Mouse (Mus musculus) adrenal gland, adult 2 months (tissue): ENCODE measurements around the gene Gpr37l1. TPM values are rescaled to one million over a fixed set of nuclear protein-coding genes. Genes with fewer than 3 reads are reported as not detected.
A peak's percentile ranks its signal among the peaks of the same experiment; 100 is the strongest.
"Not testable (repeated sequence)": the region's sequence is repeated elsewhere in the genome, so short reads cannot be mapped to it uniquely, and the experiment has no call there.

Experiments used
- DNase-seq: peaks from one replicate; pipeline ENCODE4 v3.0.0; 2021
- long read RNA-seq: library from polyadenylated mRNA; stranded (forward); transcript quantifications from one replicate; pipeline ENCODE4 v2.0.0, GENCODE M21; 2021
- polyA plus RNA-seq: library from polyadenylated mRNA; depleted of rRNA; stranded (reverse); fragments of >200 nt; gene quantifications from 2 replicates; pipeline ENCODE4 v1.2.3, GENCODE M21; 2012; rRNA removed
- total RNA-seq, 2 experiments: library from RNA; stranded (reverse); gene quantifications; 2 replicates each; pipeline ENCODE4 v1.2.3; 2021

Gpr37l1 gene
- total RNA-seq (1 to 10 TPM in 1 of 2 experiments, under 1 TPM in 1; 0.61 to 2.2 TPM), polyA plus RNA-seq (2.3 and 3.0 TPM in 2 replicates)
- long read RNA-seq, partial matches to known transcripts: 0 of 1 reads
- long read RNA-seq, other reads (novel, unspliced or antisense): 0 of 1 reads

- no peak for DNase-seq
Measured at GRCm38 (mm10) chr1:135167435-135167834, at the start of gene Gpr37l1. Gene Gpr37l1 (minus strand): TSS chr1:135167681.

- no peak for DNase-seq
Measured at GRCm38 (mm10) chr1:135213772-135214640, 46.5 kb upstream of the Gpr37l1 start.

DNA sequence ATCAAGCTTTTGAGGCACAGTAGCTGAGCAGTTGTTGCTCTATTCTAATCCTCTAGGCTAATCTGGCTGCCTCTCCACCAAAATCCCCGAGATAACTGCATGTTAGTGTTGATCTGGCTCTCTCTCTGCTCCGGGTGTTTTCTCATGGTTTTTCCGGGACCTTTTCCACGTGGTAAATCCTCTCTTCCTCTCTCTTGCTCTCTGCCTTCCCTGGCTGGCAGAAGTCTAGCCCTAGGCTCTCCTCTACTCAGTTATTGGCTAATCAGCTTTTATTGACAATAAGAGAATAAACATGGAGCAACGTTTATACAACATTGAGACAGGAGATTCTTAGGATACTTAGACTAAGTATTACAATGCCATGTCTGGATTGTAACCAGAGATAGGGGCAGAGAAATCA lies 42.9 kb upstream of the Gpr37l1 start:
- no peak for DNase-seq

GRCm38 (mm10) chr1:135208716-135209115 lies 41.2 kb upstream of the Gpr37l1 start:
- no peak for DNase-seq

- DNase-seq: peak; percentile 32
Measured at GRCm38 (mm10) chr1:135206586-135207339, 39.3 kb upstream of the Gpr37l1 start.

GRCm38 (mm10) chr1:135205257-135205656 lies 37.8 kb upstream of the Gpr37l1 start:
- DNase-seq: no peak

DNA sequence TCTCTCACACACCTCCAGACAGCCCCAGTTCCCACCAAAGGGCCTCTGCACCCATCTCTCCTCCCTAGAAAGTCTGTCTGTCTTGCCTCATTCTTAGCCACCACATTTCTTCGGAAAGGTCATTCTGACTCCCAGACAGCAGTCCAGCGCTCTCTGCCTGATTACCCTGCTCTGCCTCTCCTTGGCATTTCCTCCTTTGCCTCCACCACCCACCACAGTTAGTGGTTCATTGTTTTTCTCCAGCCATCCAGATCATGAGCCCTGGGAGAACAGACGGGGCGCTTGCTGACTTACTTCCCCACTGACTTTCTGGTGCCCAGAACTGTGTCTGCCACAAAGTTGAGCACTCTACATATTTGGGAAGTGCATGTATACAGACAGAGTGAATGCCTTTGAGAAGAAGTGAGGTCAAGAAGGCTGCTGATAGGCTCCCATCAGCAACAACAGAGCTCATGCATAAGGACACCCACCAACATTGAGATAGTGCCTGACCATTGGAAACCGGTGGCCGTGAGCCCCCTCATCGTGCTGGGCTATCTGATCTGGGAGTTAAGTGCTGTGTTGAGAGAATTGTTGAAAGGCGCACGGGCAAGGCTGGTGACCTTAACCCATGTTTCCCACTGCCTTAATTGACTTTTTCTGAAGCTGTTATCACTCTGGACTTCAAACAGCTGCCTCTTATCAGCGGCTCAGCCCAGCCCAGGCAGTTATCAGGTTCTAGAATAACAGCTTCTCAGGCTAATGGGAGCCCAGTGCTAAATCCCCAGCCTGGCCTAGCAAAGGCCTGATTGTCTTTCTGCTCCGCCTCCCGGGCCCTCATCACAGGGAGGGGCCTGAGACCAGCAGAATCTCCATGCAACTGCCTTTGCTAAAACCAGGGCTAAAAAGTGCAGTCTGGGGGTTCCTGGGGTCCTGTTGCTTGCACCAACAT lies 37.0 kb upstream of the Gpr37l1 start:
- DNase-seq: no peak

DNA sequence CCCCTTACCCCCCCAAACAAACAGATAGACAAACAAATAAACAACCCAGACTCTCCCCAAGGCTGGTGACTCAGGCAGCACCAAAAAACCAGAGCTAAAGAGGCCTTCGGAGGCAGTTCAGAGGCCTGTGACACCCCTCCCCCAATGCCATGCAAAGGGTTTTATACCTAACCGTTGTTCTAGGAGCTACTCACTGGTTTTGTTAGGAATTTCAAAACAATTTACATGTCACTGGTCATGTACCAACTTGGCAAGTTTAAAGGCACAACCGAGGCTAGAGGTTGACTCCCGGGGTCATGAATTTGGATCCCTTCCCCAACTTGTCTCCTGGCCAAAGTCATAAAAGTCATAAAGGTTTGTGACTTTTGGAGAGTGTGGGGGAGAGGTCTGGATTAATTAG lies 32.9 kb upstream of the Gpr37l1 start:
- DNase-seq: no peak

- no peak for DNase-seq
Measured at GRCm38 (mm10) chr1:135199014-135199819, 31.7 kb upstream of the Gpr37l1 start.

GRCm38 (mm10) chr1:135198412-135198811 lies 30.9 kb upstream of the Gpr37l1 start:
- DNase-seq: no peak

- DNase-seq: peak; percentile 45
Measured at GRCm38 (mm10) chr1:135195907-135196440, 28.5 kb upstream of the Gpr37l1 start.

DNA sequence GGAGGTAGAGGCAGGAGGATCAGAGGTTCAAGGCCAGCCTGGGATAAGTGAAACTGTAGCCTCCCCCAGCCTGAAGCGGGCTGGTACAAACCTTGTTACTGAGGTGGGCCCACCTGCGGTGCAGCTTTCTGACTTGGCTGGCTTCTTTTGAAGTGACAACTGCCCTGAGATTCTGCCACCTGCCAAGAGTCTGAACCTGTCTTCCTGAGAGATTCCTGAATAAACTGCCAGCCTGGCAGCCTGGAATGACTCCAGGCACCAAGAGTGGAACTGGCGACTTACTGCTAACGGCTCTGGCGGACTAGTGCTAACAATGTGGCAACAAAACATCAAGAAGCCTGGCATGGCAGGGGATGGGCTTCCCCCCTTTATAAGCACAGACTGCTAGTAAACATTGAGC lies 26.9 kb upstream of the Gpr37l1 start:
- DNase-seq: not testable (repeated sequence)

GRCm38 (mm10) chr1:135189186-135189585 lies 21.7 kb upstream of the Gpr37l1 start:
- DNase-seq: no peak

GRCm38 (mm10) chr1:135188197-135188596 lies 20.7 kb upstream of the Gpr37l1 start:
- peak; percentile 58 for DNase-seq

DNA sequence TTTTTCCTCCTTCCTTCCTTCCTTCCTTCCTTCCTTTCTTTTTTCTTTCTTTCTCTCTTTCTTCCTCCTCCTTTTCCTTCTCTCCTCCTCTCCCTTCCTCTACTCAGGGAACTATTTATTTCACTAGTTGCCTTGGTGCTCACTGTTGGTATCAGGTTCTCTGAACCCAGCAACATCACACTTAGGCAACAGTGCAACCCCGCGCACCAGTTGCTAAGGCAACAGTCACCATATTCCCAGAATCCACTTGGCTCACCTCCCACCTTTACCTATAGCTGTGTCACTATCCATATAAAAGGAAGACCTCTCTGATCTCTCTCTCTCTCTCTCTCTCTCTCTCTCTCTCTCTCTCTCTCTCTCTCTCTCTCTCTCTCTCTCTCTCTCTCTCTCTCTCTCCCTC lies 19.5 kb upstream of the Gpr37l1 start:
- not testable (repeated sequence) for DNase-seq

- DNase-seq: no peak
Measured at GRCm38 (mm10) chr1:135186427-135186826, 18.9 kb upstream of the Gpr37l1 start.

GRCm38 (mm10) chr1:135185936-135186335 lies 18.5 kb upstream of the Gpr37l1 start:
- DNase-seq: no peak

DNA sequence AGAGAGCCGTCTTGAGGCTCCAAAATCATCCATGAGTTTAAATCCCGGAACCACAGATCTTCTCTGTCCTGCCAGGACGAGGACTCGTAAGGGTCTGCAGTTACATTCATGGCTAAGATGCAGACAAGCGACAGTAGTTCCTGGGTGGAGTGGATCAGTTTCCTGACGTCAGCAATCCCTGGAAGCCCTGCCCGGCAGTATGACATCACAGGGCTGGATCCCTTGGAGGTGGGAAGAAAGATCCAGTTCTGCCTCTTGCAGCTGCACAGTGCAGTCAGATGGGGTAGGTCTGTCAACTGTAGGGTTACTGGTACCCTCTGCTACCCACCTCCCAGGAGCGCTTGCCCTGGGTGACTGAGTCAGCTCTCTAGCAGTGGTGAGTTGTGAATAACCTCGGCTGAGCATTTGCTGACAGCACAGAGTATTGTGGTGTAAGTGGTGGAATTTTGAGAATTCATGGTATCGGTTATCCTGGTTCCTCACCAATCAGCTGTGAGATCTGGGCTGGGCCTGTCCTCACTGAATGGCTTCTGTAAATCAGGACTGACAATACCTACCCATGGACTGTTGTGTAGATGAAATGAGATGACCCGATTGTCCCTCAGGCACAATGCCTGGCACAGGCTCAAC lies 16.6 kb upstream of the Gpr37l1 start:
- DNase-seq: no peak

DNA sequence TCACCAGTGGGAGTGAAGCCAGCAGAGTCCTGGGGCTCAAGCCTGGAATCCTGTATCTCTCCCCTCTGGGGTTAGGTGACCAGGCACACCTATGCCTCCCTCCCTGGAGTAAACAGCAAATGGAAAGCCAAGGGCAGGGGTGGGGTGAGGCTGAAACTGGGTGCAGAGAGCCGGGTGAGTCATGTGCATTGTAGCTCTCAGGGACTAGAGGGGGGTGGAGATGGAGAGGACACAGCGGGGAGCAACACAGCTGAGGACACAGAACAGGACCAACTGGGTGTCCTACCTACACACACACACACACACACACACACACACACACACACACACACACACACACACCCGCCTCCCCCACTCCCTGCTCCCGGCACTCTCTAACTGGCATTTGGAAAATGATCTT lies 16.0 kb upstream of the Gpr37l1 start:
- peak; percentile 77 for DNase-seq

GRCm38 (mm10) chr1:135182975-135183374 lies 15.5 kb upstream of the Gpr37l1 start:
- DNase-seq: no peak
